Mouse (Mus musculus): ENCODE results near the gene Dnajb3.

- TF ChIP-seq CTCF (IDR thresholded peaks at IDR 0.05; ENCODE audit: extremely low read depth, insufficient read depth, insufficient read length, insufficient replicate concordance) (no peak), POLR2A (IDR thresholded peaks at IDR 0.05; ENCODE audit: low read depth, low read length) (no peak)
Measured at GRCm38 (mm10) chr1:88223591-88223990, 18.0 kb upstream of the Dnajb3 start.

Data from spleen, adult 2 months (tissue).